Mouse (Mus musculus) forebrain, embryonic 10.5 days (tissue): ENCODE results near the gene Gm28363. TPM values are rescaled to one million over a fixed set of nuclear protein-coding genes. Genes with fewer than 3 reads are reported as not detected.
"Not testable (repeated sequence)": the region's sequence is repeated elsewhere in the genome, so short reads cannot be mapped to it uniquely, and the experiment has no call there.

Source experiments
- DNase-seq: peaks from one replicate; pipeline ENCODE4 v3.0.0-alpha.2; 2017; ENCODE audit warnings: low spot score; ENCODE audit errors: extremely low spot score
- H3K27ac ChIP-seq: fragments of 300-500 bp; sonication (generic); 2 replicates; pipeline ENCODE4 v1.5.1; 2016; ENCODE audit warnings: mild to moderate bottlenecking
- H3K27me3 ChIP-seq: fragments of 300-500 bp; sonication (generic); 2 replicates; pipeline ENCODE4 v1.6.1; 2016; ENCODE audit warnings: mild to moderate bottlenecking; ENCODE audit not compliant: poor library complexity, severe bottlenecking
- H3K36me3 ChIP-seq: fragments of 300-500 bp; sonication (generic); replicated peaks from 2 replicates; pipeline ENCODE4 v1.6.1; 2016; ENCODE audit warnings: mild to moderate bottlenecking, moderate library complexity
- H3K4me1 ChIP-seq: fragments of 300-500 bp; sonication (generic); 2 replicates; pipeline ENCODE4 v1.6.1; 2016
- H3K4me3 ChIP-seq: fragments of 300-500 bp; sonication (generic); 2 replicates; pipeline ENCODE4 v1.5.1; 2016; ENCODE audit warnings: mild to moderate bottlenecking, moderate library complexity
- H3K9me3 ChIP-seq: fragments of 300-500 bp; sonication (generic); 2 replicates; pipeline ENCODE4 v1.6.1; 2016; ENCODE audit warnings: mild to moderate bottlenecking, moderate library complexity
- WGBS: fragments of 180-500 bp; shearing (Covaris S2); methylation state at CpG from one replicate; pipeline ENCODE4 v1.1.7; 2016; 5-methylcytosine and 5-hydroxymethylcytosine counted together
- polyA plus RNA-seq: library from polyadenylated mRNA; unstranded; fragments of >200 nt; fragmentation: Nextera tagmentation; extraction: Ambion mirVana; gene quantifications from 2 replicates; pipeline ENCODE4 v1.2.1, GENCODE M21; 2016

The Gm28363 gene
- polyA plus RNA-seq, result not detected in 2 replicates

GRCm38 (mm10) chr1:117696831-117697230 lies at the start of gene Gm28363:
Gene Gm28363 (plus strand): TSS chr1:117697131.
- not testable (repeated sequence) for H3K9me3 ChIP-seq, H3K4me1 ChIP-seq, H3K27ac ChIP-seq, H3K27me3 ChIP-seq, H3K4me3 ChIP-seq, H3K36me3 ChIP-seq, DNase-seq
- WGBS, result 74% methylated on average over 2 of the region's 2 CpGs

GRCm38 (mm10) chr1:117650236-117650635 lies 46.7 kb upstream of the Gm28363 start:
- H3K4me3 ChIP-seq, result not testable (repeated sequence)
- 74% methylated on average over 1 of the region's 1 CpGs for WGBS

More at GRCm38 (mm10) chr1:117650236-117650635, 46.7 kb upstream of the Gm28363 start:
- not testable (repeated sequence) for H3K27ac ChIP-seq, H3K9me3 ChIP-seq, H3K36me3 ChIP-seq, H3K4me1 ChIP-seq, DNase-seq, H3K27me3 ChIP-seq

Other genes starting within 250 kb of the Gm28363 start
- not detected in 2 replicates for gene B020011L13Rik, start 84.0 kb downstream of the Gm28363 start, polyA plus RNA-seq
- not detected in 2 replicates for gene Gm28360, start 132.9 kb downstream of the Gm28363 start, polyA plus RNA-seq
- gene Gm28168, start 230.9 kb downstream of the Gm28363 start, polyA plus RNA-seq, result not detected in 2 replicates